Mouse (Mus musculus) embryo, embryonic 10 days (tissue): ENCODE data around the gene Tmcc1.

Source experiments
- DNase-seq: peaks from one replicate; pipeline ENCODE4 v3.0.0-alpha.2; 2015; ENCODE audit warnings: low spot score

Gene Tmcc1

DNA sequence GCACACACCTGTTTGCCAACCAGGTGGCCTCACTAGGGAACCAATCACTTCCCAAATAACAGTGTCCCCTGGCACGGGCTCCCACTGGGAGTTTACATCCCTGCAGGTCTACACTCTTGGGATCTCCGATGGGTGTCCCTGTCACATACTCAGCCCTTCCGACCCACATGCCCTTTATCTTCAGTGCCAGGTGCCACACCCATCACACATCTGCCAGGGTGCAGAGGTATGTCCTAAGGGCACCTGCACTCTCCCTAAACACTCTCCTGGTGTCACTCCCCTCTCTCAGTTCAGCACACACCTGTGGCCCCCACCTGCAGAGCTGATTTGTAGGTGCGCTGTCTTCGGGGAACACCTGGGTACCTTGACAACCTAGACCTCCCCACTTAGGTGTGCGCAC is 200.3 kb downstream of the Tmcc1 start:
- no peak for DNase-seq

DNA sequence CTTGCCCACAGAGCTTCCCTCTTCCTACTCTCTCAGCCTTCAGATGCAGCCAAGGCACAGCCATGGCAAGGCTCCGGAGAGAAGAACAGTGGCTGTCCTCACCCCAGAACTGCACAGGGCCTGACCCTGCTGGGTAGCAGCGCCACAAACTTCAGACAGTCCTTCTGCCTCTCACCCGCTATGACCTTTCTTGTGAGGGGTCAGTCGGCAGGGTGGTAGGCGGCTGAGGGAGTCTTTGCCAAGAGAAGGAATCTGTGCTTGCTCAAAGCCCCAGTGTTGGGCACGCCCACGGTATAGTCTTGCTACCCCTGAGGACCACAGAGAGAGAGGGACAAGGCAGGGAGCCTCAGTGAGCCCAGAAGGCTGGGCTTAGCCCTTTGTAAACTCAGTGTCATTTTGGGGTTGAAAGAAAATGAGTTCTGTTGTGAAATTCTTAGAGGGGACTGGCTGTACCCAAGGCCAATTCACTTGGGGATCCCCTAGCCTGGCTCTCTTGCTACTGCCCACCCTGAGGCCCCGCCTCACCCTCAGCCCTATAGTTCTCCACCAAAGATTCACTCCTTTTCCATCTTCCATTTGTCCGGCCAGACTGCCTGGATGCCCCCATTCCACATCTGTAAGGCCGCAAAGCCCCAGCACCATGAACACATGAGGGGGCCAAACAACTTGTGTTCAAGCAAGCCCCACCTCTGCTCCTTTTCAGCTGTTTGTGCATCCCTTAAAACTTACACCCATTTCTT is 201.2 kb downstream of the Tmcc1 start:
- no peak for DNase-seq

DNA sequence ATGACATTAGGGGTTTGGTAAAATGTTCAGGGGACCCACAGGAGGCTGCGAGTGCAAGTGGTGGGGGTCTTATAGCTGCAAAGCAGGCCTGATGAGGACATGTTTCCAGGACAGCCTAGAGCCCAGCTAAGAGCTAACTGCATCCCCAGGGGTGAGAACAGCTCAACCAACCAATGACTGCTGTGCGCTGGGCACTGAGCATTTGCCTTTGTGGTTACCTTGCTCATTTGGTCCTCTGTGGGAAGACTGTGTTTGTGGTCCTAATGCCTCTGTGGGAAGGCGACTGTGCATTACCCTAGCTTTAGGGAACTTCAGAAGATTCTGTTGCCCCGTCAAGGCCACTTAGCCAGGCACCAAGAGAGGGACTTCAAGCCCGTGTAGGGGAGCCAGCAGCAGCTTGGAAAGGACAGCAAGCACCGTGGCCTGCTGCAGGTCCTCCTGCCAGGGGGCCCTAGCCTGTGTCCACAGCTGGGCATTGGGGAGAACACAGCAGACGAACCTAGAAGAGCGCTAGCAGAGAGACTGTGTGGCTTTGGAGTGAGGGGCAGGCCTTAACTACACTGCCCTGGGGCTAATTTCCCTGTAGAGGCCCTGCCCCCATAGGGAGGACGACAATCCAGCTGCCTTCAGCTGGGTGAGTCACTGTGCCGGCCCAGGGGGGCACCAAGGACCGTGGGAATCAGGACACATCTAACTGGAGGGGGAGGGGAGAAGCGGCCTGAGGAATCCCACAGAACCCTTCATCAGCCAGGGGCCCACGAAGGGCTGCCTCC is 202.0 kb downstream of the Tmcc1 start:
- no peak for DNase-seq

DNA sequence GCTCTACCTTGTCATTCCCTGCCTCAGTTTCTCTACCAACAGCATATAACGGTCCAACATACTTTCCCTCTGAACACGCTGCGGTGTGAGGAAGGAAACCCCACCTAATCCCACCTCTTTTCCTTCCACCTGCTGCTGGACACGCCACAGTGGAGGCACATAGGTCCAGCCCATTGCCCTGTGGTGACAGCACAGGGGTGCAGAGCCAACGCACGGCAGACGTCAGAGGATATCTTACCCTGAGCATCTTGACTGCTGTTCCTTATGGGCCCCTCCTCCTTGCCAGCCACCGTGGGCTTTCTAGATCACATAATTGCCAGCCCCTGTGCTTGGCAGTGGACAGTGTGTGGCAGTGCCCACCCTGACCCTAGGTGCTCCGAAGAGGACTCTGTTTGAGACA is 202.8 kb downstream of the Tmcc1 start:
- no peak for DNase-seq

DNA sequence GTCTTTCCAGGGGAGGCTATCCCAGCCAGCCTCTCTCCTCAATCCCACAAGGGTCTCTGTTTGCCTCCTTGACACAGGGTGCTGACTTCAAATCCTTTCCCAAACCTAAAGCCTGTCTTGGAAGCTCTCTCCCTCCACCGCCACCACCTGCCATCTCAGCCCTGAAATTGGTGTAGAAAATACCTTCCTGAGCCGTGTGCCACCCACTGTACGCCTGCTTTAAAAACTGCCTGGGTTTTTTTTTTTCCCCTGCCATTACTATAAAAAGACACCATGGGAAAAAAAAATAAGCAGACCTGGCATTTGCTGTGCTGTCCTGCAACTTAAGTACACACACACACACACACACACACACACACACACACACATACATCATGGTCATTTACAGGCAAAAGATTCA is 203.2 kb downstream of the Tmcc1 start:
- no peak for DNase-seq

DNA sequence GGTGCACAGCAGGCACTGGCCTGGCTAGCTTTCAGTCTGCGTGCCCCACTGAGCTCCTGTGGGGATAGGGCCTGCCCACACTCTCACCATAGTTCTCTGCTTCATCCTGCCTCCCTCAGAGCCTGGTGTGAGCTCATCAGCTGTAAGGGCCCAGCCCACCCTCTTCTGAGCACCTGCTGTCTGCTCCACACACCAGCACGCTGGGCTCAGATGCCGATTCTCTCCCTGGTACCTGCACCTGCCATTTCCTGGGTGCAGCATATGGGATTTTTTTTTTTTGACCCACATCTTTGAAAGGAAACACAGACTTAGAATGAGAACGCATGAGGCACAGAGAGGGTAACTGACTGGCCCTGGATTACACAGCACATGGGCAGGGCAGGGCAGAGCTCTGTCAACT is 203.7 kb downstream of the Tmcc1 start:
- no peak for DNase-seq

DNA sequence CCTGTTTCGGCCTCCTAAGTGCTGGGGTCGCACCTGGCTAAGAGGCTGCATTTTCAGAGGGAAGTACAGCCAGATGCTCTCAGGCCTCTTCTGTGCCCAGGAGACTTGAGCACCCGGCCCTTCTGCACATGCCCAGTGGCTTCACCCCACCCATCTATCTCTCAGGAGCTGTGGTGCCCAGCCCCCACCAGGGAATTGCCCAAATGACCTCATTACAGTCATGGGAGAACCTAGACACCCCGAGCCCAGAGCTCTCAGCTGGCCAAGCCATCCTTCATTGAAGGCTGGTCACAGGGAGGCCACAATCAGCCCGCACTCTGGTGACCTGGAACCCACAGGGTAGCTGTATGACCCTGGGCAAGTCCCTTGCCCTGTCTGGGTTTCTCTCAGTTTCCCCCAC is 204.3 kb downstream of the Tmcc1 start:
- DNase-seq: no peak

DNA sequence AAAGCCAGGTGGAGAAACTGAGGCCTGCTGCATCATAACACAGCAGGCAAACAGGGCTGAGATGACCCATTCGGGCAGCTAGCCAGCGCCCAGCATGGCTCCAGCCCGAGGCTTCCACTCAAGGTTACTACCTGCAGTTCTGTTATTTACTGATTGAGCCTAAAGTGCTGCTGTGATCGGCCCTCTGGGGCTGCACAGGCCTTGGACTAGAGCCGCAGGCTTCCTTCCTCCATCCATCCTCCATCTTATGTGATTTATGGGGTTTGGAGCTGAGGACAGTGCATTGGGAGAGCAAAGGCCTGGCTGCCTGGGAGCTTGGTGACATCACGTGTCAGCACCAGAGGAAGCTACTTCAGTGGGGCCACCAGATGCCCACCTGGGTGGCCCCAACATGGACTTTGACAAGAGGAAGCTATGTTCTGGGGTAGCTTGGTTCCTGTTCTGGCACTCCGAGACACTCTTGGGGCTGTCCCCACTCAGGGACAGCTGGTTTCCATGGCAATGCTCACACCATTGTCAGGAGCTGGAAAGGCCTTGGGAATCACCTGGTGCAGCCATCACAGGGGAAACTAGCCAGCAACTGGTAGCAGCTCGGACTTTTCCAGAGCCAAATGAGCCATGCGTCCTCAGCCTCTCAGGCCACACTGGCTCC is 206.1 kb downstream of the Tmcc1 start:
- no peak for DNase-seq

DNA sequence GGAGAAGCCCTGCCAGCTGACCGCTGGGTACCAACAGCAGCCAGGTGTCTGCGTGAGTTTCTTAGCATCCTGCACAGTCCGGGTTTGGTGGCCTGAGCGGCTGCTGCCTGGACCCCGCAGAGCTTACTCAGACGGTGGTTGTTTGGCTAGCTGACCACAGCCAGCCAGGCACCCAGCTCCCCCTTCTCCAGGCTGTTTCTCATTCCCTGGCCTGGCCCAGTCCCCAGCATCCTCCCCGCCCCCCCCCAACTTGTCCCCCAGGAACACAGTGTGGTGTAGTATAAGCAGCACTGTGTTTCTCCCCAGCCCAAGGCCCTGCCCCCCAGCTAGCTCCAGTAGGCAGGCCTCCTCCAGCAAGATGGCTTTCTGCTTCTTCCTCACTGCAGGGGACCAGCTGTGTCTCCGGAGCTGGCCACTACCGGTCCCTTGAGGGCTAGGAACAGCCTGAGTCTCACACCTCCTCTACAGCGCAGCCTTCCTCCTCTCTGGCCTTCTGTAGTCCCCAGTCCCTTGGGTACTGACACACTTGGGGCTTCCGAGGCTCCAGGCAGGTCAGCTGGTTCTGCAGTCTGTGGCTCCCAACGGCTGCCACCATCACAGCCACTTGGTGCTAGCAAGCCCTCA is 206.7 kb downstream of the Tmcc1 start:
- no peak for DNase-seq

DNA sequence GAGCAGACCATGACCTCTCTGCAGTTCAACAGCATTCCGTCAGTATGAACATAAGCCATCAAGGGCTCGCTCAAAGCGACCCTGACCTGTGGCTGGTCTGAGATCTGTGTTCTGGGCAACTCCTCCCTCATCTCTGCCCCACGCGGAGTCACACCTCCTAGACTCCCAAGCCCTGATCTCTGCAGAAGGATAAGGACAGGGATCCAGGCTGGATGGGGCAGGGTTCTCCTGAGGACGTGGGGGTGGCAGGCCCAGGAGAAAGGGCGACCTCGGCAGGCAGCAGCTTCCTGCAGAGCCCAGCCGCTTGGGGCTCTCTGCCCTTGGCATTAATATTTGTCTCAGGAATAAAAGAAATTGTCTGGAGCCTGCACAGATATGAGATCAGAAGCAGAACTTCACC is 207.7 kb downstream of the Tmcc1 start:
- no peak for DNase-seq

DNA sequence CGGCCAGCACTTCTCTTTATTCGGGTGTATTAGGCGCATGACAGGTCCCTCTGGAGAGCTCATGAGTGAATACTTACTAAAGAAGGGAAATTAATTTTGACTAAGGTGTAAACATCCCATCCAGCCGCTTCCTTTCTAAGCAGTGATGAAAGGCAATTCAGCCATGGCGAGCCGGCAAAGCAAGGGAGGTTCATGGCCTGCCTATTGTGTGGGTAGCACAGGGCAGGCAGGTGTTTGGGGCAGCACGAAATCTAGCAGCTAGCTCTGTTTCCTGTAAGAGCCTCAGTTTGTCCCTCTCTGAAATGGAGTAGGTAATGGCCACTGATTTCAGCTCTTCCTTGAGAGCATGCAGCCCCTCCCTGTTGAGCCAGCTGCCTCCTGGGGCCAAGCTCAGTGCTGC is 208.7 kb downstream of the Tmcc1 start:
- DNase-seq: no peak

DNA sequence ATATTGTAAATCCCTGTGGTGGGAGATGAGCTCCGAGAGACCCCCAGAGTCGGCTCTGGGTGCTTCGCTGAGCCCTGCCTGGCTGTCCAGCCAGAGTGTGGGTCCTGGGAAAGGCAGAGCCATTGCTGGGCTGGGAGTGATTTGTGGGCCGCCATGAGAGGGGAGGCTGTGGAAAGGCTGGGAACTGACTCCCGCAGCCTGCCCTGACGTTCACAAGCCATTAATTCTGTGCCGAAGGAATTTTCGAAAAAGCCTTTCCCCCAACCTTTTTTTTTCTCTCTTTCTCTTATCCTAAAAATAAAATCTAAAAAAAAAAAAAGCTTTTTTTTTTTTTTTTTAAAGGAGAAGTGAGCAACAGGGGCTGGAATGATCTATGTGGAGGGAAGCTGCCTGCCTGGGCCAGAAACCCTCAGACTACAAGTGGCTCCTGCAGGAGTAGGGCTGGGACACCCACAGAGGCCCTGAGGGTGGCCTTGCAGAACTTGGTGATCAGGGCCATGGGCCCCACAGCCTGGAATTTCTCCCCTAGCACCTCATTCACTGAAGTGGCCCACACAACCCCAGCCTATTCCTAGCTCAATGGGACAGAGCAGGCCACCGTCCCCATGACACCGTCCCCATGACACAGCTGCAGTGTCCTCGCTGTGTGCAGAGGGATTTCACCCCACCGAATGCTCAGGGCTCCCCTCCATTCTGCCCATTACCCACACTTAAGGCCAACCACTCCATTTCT is 209.8 kb downstream of the Tmcc1 start:
- DNase-seq: no peak

DNA sequence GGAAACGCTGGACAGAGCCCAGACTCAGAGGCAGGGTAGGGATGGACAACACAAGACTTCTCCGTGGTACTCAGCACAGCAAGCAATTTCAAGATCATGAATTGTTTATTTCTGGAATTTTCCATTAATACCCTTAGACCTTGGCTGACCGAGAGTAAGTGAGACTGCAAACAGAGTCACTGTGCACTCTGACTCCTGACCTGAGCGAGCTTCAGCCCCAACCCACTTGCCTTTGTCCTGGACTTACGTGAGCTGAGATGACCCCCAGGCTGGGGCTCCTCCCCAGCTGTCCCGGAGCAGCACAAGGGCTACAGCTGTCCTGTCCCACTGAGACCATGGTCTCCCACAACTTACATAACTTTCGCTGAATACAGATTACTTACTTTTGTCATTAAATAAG is 210.4 kb downstream of the Tmcc1 start:
- DNase-seq: no peak

DNA sequence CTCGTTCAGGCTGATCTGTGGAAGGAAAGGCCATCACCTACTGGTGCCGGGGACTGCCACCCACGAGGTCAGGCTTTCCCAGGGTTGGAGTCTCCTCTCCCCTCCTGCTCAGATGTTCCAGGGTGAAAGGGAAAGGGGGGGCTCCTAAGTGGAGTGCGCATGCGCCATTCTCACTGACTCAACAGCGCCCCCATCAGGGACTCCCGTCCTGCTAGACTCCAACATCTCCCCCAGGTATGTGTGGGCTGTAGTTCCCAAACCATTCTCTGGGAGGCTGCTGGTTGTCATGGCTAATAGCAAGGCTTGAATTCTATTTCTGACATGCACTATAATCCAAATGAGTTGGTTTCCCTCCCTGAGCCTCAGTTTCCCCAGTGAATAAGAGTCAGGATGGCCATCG is 214.7 kb downstream of the Tmcc1 start:
- DNase-seq: no peak

DNA sequence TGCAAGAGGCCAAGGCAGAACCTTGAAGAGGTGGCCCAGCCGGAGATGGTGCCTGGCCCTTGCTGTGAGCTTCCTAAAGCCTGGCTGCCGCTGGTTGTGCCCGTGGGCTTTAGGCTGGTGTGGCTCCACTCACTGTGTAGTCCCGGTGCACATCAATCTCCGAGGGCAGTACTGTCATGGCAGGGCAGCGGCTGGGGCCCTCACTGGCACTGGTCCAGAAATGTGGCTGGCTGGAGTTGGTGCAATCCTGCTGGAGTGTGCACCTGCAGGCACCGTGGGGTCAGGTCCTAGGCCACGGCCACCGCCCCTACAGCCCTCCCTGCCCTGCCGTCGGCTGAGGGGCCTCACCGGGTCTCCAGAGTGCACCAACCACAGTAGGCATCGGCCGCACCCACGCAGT is 215.5 kb downstream of the Tmcc1 start:
- no peak for DNase-seq

DNA sequence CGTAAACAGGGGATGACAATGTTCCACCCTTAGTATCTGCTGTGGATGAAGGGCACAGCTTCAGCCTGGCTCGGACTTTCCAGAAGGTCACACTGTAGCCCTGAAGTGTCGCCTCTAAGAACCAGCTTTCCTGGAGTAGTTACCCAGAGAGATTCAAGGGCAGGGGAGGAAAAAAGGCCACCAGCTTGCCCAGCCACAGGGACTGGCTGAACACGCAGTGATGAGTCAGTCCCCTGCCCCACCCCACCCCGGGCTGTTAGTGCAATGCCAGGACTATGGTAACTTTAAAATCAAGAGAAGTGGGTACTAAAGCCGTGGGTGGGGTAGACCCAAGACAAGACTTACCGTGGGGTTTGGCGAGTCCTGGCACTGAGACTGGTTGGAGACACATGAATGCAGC is 217.7 kb downstream of the Tmcc1 start:
- DNase-seq: no peak

DNA sequence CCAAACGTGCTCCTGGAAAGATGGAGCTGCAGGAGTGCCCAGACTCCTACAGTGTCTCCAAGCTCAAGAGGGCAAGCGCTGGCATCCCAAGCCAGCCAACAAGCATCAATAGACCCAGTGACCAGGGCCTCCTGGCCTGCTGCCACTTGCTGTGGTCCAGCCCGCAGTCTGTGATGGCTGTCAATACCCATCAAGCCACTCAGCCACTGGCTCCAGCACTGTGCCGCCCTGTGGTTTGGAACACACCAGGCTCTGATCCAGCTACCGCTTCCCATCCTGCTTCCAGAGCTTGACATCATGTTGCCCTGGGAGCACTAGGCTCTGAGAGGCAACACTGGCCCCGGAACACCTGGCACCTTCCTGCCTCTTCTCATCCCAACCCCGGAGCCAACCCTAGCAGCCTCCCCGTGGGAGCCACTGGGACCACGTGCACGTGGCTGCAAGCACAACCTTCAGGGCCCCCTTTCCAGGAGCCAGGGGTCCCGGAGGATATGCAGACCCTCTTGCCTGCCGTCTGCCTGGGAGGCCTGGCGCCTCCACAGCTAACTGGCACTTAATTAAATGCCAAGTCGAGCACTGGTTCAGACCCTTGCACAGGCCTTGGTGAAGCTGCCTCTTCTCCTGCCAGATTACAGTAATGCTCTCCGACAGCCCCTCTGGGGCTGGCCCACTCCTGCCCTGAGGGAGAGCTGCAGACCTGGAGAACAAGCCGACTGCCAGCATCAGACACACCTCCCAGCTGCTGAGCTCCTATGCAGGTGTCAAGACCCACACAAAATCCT is 219.2 kb downstream of the Tmcc1 start:
- no peak for DNase-seq

DNA sequence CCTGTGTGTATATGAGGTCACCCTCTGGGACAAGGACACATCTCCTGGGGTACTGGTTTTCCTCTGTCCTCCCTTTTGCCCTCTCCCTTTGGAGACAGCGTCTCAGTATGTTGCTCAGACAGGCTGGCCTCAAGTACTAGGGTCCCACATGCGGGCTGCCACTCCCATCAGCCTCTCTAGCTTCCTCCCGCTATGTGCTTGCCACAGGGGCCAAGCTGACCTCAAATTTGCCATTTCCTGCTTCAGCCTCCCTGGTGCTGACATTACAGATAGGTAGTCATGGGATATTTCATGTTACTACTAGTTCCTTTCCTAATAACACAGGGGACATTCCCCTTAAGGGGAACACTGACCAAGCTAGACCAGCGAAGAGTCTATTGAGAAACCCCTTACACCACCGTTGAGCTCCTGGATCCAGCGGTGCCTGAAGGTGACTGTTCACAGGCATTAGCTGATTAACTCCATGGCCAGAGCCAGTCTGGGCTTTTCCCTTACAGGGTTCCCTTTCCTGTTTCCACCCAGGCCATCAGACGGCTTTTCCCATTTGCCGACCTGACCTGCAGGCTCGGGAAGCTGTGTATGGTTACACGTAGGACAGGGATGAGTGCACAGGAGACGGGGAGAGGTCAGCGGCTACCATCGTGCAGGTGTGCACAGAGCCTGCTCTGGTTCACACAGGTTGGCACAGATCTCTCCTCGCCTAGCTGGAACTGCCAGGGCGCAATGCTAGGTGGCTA is 220.0 kb downstream of the Tmcc1 start:
- DNase-seq: no peak

DNA sequence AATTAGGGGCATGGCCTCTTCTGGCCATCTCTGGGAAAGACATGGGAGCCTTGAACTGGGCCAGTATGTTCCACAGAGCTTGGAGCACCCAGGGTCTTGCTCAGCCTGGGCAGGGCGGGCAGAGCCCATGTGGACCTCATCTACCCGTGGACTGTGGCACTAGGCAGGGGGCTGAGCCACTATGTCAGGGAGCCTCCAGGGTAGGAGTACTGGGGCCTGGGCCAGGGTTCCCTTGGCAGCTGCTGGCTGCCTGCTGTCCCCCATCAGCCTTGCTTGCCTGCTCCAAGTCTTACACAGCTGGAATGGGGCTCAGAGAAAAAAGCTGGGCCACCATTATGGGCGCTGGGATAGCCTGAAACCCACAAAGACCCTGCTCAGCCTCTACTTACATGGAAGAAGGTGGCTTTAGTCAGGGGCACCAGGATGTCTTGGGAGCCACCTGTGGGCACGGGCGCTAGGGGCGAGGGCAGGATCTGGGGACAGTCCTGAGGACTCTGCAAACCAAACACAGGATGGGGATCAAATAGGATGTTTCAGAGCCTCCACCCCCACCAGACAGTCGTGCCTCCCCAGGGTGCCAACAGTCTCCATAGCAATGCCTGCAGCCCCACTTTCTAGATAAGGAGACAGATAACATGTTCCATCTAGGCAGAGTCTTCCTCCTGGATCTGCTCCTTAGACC is 221.1 kb downstream of the Tmcc1 start:
- no peak for DNase-seq
